Mouse (Mus musculus) liver, adult 2 months (tissue): ENCODE data around the gene Wdpcp.

ENCODE experiments used
- CTCF ChIP-seq: fragments of 200-500 bp; IDR thresholded peaks from 2 replicates; pipeline ENCODE4 v1.5.1; 2011; ENCODE audit warnings: low read depth, low read length, control low read depth
- POLR2A ChIP-seq: fragments of 200-500 bp; IDR thresholded peaks from 2 replicates; pipeline ENCODE4 v1.6.1; 2011; ENCODE audit warnings: low read length, control low read depth; ENCODE audit not compliant: insufficient read depth; ENCODE audit errors: extremely low read depth

DNA sequence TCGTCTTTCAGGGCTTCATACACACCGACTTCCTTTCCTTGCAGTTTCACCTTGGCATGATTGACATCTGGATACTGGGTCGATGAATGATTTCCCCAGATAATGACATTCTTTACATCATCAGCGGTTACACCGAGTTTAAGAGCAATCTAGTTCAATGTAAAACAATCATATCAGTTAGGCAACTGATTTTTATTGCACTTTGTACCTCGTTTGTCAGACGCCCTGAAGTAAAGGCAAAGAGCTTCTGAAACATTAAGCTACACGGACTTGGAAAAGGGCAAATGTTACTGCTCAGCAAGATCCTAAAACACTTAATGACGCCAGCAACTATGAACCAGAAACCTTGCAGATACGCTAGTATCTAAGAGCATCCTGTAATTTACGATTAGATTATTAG lies 12.3 kb upstream of the Wdpcp start:
- no peak for TF ChIP-seq POLR2A
- no peak for TF ChIP-seq CTCF
